Mouse (Mus musculus) midbrain, embryonic 12.5 days (tissue): ENCODE data around the gene Sgpl1. TPM values are rescaled to one million over a fixed set of nuclear protein-coding genes. Genes with fewer than 3 reads are reported as not detected.

Experiments used
- ATAC-seq: fragments of 200-750 bp; cut with Nextera tagmentation; 2 replicates; pipeline ENCODE4 v1.8.0; 2017; ENCODE audit warnings: low read depth, moderate TSS enrichment, moderate library complexity; ENCODE audit not compliant: low FRiP score
- H3K27ac ChIP-seq: fragments of 300-500 bp; sonication (generic); replicated peaks from 2 replicates; pipeline ENCODE4 v1.5.1; 2016; ENCODE audit warnings: mild to moderate bottlenecking
- H3K27me3 ChIP-seq: fragments of 300-500 bp; sonication (generic); 2 replicates; pipeline ENCODE4 v1.6.1; 2016; ENCODE audit warnings: mild to moderate bottlenecking
- H3K36me3 ChIP-seq: fragments of 300-500 bp; sonication (generic); 2 replicates; pipeline ENCODE4 v1.6.1; 2016
- H3K4me1 ChIP-seq: fragments of 300-500 bp; sonication (generic); 2 replicates; pipeline ENCODE4 v1.6.1; 2016
- H3K4me2 ChIP-seq: fragments of 300-500 bp; sonication (generic); replicated peaks from 2 replicates; pipeline ENCODE4 v1.6.1; 2016; ENCODE audit warnings: mild to moderate bottlenecking, moderate library complexity
- H3K4me3 ChIP-seq: fragments of 300-500 bp; sonication (generic); 2 replicates; pipeline ENCODE4 v1.5.1; 2016; ENCODE audit warnings: mild to moderate bottlenecking
- H3K9ac ChIP-seq: fragments of 300-500 bp; sonication (generic); replicated peaks from 2 replicates; pipeline ENCODE4 v1.6.1; 2016; ENCODE audit warnings: mild to moderate bottlenecking, moderate library complexity
- H3K9me3 ChIP-seq: fragments of 300-500 bp; sonication (generic); 2 replicates; pipeline ENCODE4 v1.6.1; 2016; ENCODE audit warnings: mild to moderate bottlenecking
- WGBS: fragments of 180-500 bp; shearing (Covaris S2); methylation state at CpG from one replicate; pipeline ENCODE4 v1.1.7; 2016; 5-methylcytosine and 5-hydroxymethylcytosine counted together
- microRNA-seq: library from miRNA; unstranded; fragments of <30 nt; microRNA quantifications from one replicate; pipeline ENCODE4, GENCODE M21; 2017
- polyA plus RNA-seq: library from polyadenylated mRNA; unstranded; fragments of >200 nt; fragmentation: Nextera tagmentation; extraction: Ambion mirVana; gene quantifications from 2 replicates; pipeline ENCODE4 v1.2.1, GENCODE M21; 2016

Gene Sgpl1
- polyA plus RNA-seq, 1 experiment from 2014 or later, result 78.1 TPM

- peak; percentile 54; the same call in 1 of the 2 replicates for ATAC-seq
These were observed 95.4 kb downstream of the Sgpl1 start for GRCm38 (mm10) chr10:61051993-61052613.

More at GRCm38 (mm10) chr10:61051993-61052613, 95.4 kb downstream of the Sgpl1 start:
- no peak overlapping the region for H3K4me2 ChIP-seq
- peaks cover 62% of the 10 kb centered on the region for H3K27me3 ChIP-seq
- no peak overlapping the region for H3K9ac ChIP-seq
- H3K27ac ChIP-seq, result no peak overlapping the region
- H3K4me3 ChIP-seq, result no peak overlapping the region
- peaks cover 10% of the 10 kb centered on the region for H3K9me3 ChIP-seq
- no peaks in the 10 kb centered on the region for H3K4me1 ChIP-seq
- 61% methylated on average over 14 of the region's 14 CpGs for WGBS
- no peaks in the 10 kb centered on the region for H3K36me3 ChIP-seq

Small RNA genes lying within 50 kb of the gene (microRNA-seq; reads per million reads assigned to microRNA genes)
- not detected for gene Gm44308

Other genes with a start within 250 kb of the Sgpl1 start
- 27.3 and 28.4 TPM in 2 replicates for gene Pcbd1, start 58.4 kb downstream of the Sgpl1 start, polyA plus RNA-seq
- gene Tbata, start 24.3 kb upstream of the Sgpl1 start, polyA plus RNA-seq, result not detected in 2 replicates
- gene Adamts14, start 125.7 kb upstream of the Sgpl1 start, polyA plus RNA-seq, result 0.48 and 0.55 TPM in 2 replicates
- not detected in 2 replicates for gene Prf1, start 150.1 kb upstream of the Sgpl1 start, polyA plus RNA-seq
- gene Pald1, start 235.8 kb upstream of the Sgpl1 start, polyA plus RNA-seq, result 24.7 and 25.3 TPM in 2 replicates